Mouse (Mus musculus): Measurements from ENCODE around the gene Olfr31.

Gene Olfr31

DNA sequence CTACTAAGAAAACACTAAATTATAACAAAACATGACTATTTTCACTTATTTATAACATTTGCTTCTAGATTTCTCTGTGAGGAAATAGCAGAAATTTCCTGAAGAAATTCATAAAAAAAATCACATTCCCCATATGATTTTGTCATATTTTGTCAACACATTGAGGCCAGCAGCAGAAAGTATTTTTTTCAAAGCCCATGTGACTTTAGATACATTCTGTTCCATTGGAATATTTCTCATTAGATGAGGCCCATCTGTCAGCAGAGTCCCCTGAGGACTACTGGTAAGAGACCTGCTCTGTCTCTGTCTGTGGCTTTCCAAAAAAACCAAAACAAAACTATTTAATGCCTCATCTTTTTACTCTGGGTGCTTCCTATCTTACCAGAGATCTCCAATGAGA, at the start of gene Olfr31:
TSS of gene Olfr31 (plus strand) at position 301 of the 400 bp plus-strand sequence.
- DNase-seq = no peak

DNA sequence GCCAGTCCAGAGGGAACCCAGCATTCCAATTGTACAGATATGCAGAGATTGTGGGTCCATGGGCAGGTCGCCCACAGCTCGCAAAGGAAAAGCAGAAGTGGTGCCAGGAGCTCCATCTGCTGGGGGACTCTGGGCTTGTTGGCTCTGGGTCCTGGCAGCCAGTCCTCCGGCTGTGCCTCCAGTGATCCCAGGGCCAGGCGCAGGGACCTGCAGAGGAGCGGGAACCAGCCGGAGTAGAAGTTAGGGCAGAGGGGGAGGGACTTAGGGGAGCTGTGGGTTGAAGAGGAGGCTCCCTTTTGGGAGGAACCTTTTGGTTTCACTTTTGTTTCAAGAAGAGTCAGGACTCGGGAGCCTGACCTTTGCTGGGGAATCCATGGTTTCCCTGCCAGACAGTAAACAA, 28.2 kb upstream of the Olfr31 start:
- peak; percentile 11 for DNase-seq

- no peak for DNase-seq
Measured at GRCm38 (mm10) chr14:14308938-14309337, 13.7 kb upstream of the Olfr31 start.

DNA sequence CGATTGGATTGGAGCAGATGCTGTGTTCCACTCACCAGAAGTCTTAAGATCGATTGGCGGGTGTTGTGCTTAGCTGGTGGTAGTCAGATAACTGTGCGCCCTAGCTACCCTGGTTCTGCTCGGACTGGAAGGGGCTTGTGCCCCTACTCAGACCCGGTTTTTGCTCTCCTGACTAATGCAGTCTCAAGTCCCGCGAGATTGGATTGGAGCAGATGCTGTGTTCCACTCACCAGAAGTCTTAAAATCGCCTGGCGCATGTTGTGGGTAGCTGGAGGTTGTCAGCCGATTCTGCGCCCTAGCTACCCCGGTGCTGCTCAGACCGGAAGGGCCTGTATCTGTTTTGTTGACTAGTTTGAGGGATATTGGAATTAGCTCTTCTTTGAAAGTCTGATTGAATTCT, 13.2 kb upstream of the Olfr31 start:
- no peak for DNase-seq

DNA sequence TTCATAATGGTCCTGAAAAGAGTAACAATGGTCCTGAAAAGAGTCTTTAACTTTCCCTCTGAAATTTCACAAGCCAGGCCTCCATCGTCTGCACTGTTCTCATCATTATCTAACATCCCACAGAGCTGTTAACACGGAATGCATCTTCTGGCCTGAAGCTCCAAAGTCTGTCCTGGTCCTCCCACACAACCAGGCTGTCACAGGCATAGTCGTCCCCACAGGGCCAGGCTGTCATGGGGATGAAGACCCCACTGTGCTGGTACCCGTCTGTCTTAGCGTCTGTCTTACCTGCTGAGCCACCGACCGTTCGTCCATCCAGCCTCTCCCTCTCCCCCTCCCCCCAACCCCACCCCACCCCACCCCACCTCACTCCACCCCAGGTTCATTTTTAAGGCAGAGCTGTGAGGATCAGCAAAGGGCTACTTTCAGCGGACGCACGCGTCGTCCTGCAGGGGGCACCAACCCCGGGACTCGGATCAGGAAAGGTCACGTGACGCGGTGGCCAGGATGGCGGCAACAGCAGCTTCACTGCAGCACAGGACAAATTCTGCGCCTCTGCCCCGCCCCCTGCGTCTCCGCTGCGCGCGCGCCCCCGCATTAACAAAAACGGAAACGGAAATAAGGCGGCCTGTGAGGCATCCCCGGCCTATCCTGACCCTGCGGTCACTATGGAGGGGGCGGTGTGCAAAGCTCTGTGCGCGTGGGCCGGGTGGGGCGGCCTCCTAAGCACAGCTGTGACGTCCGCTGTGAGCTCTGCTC, 22.7 kb downstream of the Olfr31 start:
- DNase-seq = peak; percentile 92

DNA sequence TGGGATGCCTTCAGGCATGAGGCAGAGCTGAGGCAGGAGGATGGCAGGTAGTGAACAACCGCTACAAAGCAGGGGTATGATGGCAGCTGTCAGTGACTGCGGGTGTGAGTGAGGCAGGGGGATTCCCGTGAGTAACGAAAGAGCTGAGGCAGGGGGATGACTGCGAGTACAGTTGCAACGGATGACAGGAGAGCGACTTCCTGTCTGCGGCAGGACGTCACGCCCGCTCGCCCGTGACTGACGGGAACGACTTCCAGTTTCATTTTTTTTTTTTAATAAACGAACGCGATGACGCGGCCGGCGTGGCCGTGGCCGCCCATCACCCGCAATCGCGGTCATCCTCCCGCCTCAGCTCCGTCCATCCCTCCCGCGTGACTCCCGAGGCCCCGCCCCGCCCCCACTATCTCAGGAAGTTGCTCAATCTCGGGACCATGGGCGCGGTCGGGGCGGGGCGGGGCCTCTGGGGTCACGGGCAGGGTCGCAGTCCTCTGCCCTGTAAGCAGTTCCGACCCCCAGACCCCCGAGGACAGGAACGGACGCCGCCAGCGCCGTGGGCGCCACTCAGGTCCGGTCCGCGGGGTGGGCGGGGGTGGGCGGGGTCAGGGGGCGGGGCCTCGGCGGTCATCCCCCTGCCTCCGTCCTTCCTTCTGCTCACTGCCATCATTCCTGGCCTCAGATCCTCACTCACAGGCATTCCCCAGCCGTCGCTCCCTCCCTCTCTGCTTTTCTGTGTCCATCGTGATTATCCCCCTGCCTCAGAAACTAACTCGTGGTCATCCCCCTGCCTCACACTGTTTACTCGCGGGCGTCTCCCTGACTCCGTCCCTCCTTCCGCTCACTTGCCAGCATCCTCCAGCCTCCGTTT, 23.6 kb downstream of the Olfr31 start, which contains the start of gene Il3ra:
TSS of gene Il3ra (plus strand) at position 328 of the 865 bp plus-strand sequence.
- DNase-seq = peak; percentile 69

DNA sequence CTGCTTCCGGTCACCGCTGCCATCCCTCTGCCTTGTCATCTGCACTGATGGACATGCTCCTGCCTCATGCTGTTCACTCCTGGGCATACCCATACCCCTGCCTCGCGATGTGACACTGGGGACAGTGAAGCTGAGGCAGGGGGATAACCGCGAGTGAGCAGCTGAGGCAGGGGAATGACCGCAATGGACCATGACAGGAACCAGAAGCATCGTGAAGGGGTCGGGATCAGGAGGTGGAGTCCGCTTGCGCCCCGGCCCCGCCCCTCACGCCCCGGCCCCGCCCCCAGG, 24.1 kb downstream of the Olfr31 start:
- no peak for DNase-seq

- DNase-seq = peak; percentile 22
Measured at GRCm38 (mm10) chr14:14347151-14347835, 24.7 kb downstream of the Olfr31 start.

DNA sequence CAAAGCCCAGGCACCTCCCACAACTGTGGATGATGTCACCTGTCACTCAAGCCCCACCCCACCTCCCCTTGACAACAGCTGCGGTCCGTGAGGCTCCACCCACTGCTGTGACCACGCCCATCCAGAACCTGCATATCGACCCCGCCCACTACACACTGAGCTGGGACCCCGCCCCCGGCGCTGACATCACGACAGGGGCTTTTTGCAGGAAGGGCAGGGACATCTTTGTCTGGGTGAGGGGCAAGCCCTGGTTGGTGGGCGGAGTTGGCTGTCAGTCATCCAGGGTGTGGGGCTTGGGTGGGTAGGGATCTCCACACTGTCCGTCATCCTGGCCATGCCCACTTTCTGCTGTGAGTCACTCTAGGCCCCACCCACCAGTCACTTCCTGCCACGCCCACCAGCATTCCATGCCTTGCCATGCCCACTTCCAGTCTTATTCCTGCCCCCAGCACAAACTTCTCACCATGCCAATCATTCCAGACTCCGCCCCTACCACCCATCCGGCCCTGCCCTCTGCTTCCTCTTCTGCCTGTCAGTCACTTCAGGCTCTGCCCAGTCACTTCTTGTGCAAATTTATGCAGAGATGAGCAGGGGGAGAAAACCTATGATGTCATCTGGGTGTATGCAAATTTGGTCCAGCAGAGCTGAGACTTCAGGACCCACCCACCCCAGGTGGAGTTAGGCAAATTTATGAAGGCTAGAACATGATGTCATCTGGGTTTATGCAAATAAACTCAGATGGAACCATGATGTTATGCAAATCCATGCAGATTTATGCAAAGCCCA, 25.4 kb downstream of the Olfr31 start:
- DNase-seq = peak; percentile 5

DNA sequence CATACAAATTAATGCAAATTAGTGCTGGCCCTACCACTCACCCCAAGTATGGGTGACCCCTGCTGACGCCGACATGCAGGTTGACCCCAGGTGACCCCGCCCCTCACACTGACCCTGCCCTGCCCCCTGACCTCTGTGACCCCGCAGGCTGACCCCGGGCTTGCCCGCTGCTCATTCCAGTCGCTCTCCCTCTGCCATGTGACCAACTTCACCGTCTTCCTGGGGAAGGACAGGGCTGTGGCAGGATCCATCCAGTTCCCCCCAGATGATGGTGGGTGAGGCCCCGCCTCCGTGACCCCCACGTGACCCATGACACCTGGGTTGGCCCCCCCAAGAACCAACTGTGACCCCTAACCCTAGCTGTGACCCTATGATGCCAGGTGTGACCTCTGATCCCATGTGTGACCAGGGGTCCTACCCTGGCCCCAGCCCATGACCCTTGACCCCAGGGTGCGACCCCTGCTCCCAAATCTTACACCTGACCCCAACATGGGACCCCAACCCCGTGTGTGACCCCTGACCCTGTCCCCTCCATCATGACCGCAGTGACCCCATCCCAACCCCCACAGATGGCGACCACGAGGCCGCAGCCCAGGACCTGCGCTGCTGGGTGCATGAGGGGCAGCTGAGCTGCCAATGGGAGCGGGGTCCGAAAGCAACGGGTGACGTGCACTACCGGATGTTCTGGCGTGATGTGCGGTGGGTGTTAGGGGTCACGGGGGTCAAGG, 26.2 kb downstream of the Olfr31 start:
- no peak for DNase-seq

DNA sequence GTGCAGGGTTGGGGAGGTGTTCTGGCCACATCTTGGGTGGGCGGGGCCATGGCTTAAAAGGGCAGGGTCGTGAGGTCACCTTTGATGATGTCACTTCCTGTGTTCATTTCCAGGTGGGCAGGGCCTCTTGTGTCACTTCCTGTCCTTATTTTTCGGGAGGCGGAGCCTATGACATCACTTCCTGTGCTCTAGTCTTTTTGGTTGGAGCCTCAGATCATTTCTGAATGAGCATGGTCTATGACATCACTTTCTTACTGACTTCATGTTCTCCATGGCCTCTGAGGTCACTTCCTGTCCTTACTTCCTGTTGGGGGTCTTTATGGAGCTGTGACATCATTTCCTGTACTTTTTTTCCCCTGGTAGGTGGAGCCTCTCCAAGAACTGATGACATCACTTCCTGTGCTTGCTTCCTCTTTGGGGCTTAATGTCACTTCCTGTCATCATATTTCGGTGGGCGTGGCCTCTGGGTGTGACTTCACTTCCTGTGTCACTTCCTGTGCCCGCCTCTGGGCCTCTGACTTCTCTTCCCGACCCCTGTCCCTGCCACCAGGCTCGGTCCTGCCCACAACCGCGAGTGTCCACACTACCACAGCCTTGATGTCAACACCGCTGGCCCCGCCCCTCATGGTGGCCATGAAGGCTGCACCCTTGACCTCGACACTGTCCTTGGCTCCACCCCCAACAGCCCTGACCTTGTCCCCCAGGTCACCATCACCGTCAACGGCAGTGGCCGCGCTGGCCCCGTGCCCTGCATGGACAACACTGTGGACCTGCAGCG, 27.0 kb downstream of the Olfr31 start:
- DNase-seq = peak; percentile 5

- DNase-seq = no peak
Measured at GRCm38 (mm10) chr14:14350263-14351147, 27.9 kb downstream of the Olfr31 start.

- DNase-seq = no peak
Measured at GRCm38 (mm10) chr14:14351148-14351455, 28.5 kb downstream of the Olfr31 start.

- DNase-seq = no peak
Measured at GRCm38 (mm10) chr14:14351721-14352590, 29.3 kb downstream of the Olfr31 start.

- DNase-seq = no peak
Measured at GRCm38 (mm10) chr14:14352606-14353005, 30.0 kb downstream of the Olfr31 start.

DNA sequence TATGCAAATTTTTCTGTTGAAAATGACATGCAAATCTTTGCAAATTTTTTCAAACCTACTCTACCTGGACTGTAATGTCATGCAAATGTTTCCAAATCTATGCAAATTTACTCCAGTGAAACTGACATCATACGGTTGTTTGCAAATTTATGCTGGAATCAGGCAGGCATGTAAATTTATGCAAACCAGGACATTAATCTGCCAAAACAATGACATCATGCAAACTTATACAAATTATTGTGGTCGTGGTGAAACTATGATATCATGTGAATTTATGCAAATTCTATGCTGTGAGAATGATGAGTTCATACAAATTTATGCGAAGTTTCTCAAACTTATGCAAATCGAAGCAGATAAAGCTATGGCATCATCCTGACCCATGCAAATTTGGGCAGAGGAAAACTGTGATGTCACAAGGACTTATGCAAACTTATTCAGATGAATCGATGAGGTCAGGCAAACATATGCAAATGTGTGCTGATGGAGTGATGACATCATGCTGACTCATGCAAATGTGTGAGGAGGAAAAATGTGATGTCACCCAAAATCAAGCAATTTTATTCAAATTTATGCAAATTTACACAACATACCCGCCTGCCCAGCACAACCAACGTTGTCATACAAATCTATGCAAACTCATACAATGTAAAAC, 30.6 kb downstream of the Olfr31 start:
- DNase-seq = no peak

DNA sequence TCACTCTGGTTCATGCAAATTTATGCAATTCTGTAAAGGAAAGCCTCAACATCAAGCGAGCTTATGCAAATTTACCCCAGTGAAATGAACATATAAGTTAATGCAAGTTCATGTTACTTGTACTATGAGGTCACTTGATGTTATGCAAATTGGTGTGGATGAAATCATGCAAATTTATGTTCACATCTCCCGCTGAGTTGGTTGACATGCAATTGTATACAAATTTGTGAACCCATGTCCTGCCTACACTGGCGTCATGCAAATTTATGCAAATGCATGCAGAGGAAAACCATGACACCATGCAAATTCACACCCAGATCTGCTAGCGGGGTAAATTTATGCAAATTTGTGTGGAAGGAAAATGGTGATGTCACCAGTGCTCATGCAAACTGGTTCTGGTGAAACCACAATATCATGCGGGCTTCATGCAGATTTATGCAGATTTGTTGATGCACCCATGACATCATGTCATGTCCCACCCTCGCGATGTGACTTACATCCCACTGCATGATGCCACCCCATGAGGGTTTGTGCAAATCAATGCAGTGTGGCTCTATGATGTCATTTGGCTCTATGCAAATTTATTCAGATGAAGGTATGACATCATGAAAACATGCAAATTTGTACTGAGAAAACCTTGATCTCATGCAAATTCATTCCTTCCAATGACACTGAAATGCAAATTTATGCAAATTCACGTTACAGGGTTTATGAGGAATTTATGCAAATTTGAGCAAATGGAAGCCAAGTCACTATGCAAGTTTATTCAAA, 31.3 kb downstream of the Olfr31 start:
- DNase-seq = no peak
